Mouse (Mus musculus): ENCODE measurements around the gene T. TPM values are rescaled to one million over a fixed set of nuclear protein-coding genes. Genes with fewer than 3 reads are reported as not detected.

T gene
- polyA plus RNA-seq, 1 experiment: not detected

GRCm38 (mm10) chr17:8461568-8461967, 27.3 kb downstream of the T start:
- peaks cover 20% of the 10 kb centered on the region for H3K27me3 ChIP-seq (replicated peaks)
- TF ChIP-seq FLI1 (IDR thresholded peaks at IDR 0.05; ENCODE audit: low read length): no peak
- no peak for TF ChIP-seq GATA1 (IDR thresholded peaks at IDR 0.05; ENCODE audit: borderline replicate concordance, low read length)

GRCm38 (mm10) chr17:8463482-8464128, 29.4 kb downstream of the T start:
- Histone ChIP-seq H3K4me1 (peaks cover 36% of the 10 kb centered on the region), H3K9me3 (no peaks in the 10 kb centered on the region), H3K4me3 (replicated peaks) (no peak overlapping the region), H3K36me3 (replicated peaks; ENCODE audit: low read length) (no peaks in the 10 kb centered on the region), H3K27me3 (replicated peaks) (peaks cover 39% of the 10 kb centered on the region)
- no peak for TF ChIP-seq GATA1 (IDR thresholded peaks at IDR 0.05; ENCODE audit: borderline replicate concordance, low read length)

More at GRCm38 (mm10) chr17:8461568-8461967, 27.3 kb downstream of the T start:
- H3K4me1 ChIP-seq: peaks cover 49% of the 10 kb centered on the region
- no peak overlapping the region for H3K4me3 ChIP-seq (replicated peaks)
- no peaks in the 10 kb centered on the region for H3K36me3 ChIP-seq (replicated peaks; ENCODE audit: low read length)
- H3K9me3 ChIP-seq: no peaks in the 10 kb centered on the region

GRCm38 (mm10) chr17:8467771-8468170, 33.5 kb downstream of the T start:
- H3K36me3 ChIP-seq (replicated peaks; ENCODE audit: low read length): no peaks in the 10 kb centered on the region
- TF ChIP-seq GATA1 (IDR thresholded peaks at IDR 0.05; ENCODE audit: borderline replicate concordance, low read length) (no peak), FLI1 (IDR thresholded peaks at IDR 0.05; ENCODE audit: low read length) (no peak)
- peaks cover 57% of the 10 kb centered on the region for H3K27me3 ChIP-seq (replicated peaks)
- H3K9me3 ChIP-seq: no peaks in the 10 kb centered on the region
- H3K4me3 ChIP-seq (replicated peaks): no peak overlapping the region
- peaks cover 19% of the 10 kb centered on the region; the same call in 1 of the 2 replicates for H3K4me1 ChIP-seq

GRCm38 (mm10) chr17:8468716-8469344, 34.6 kb downstream of the T start:
- peaks cover 56% of the 10 kb centered on the region for H3K27me3 ChIP-seq (replicated peaks)
- TF ChIP-seq GATA1 (IDR thresholded peaks at IDR 0.05; ENCODE audit: borderline replicate concordance, low read length) (no peak), FLI1 (IDR thresholded peaks at IDR 0.05; ENCODE audit: low read length) (no peak)
- peaks cover 12% of the 10 kb centered on the region; the same call in 1 of the 2 replicates for H3K4me1 ChIP-seq
- H3K9me3 ChIP-seq: no peaks in the 10 kb centered on the region
- no peak overlapping the region for H3K4me3 ChIP-seq (replicated peaks)
- no peaks in the 10 kb centered on the region for H3K36me3 ChIP-seq (replicated peaks; ENCODE audit: low read length)

- Histone ChIP-seq H3K9me3 (peaks cover 5% of the 10 kb centered on the region), H3K27me3 (replicated peaks) (peaks cover 17% of the 10 kb centered on the region), H3K4me1 (no peaks in the 10 kb centered on the region), H3K4me3 (replicated peaks) (no peak overlapping the region), H3K36me3 (replicated peaks; ENCODE audit: low read length) (no peaks in the 10 kb centered on the region)
- TF ChIP-seq FLI1 (IDR thresholded peaks at IDR 0.05; ENCODE audit: low read length): no peak
- TF ChIP-seq GATA1 (IDR thresholded peaks at IDR 0.05; ENCODE audit: borderline replicate concordance, low read length): no peak
Measured at GRCm38 (mm10) chr17:8478554-8478953, 44.3 kb downstream of the T start.

- H3K4me3 ChIP-seq (replicated peaks): no peak overlapping the region
- H3K9me3 ChIP-seq: peaks cover 5% of the 10 kb centered on the region
- H3K27me3 ChIP-seq (replicated peaks): peaks cover 17% of the 10 kb centered on the region
- no peaks in the 10 kb centered on the region for H3K4me1 ChIP-seq
- H3K36me3 ChIP-seq (replicated peaks; ENCODE audit: low read length): no peaks in the 10 kb centered on the region
- TF ChIP-seq GATA1 (IDR thresholded peaks at IDR 0.05; ENCODE audit: borderline replicate concordance, low read length) (no peak), FLI1 (IDR thresholded peaks at IDR 0.05; ENCODE audit: low read length) (no peak)
Measured at GRCm38 (mm10) chr17:8479493-8480128, 45.4 kb downstream of the T start.

- Histone ChIP-seq H3K4me3 (replicated peaks) (no peak overlapping the region), H3K9me3 (peaks cover 5% of the 10 kb centered on the region)
- TF ChIP-seq GATA1 (IDR thresholded peaks at IDR 0.05; ENCODE audit: borderline replicate concordance, low read length) (no peak), FLI1 (IDR thresholded peaks at IDR 0.05; ENCODE audit: low read length) (no peak)
Measured at GRCm38 (mm10) chr17:8481797-8482196, 47.6 kb downstream of the T start.

GRCm38 (mm10) chr17:8482876-8483275, 48.7 kb downstream of the T start:
- no peak for TF ChIP-seq GATA1 (IDR thresholded peaks at IDR 0.05; ENCODE audit: borderline replicate concordance, low read length)
- no peak for TF ChIP-seq FLI1 (IDR thresholded peaks at IDR 0.05; ENCODE audit: low read length)

More at GRCm38 (mm10) chr17:8481797-8482196, 47.6 kb downstream of the T start:
- peaks cover 24% of the 10 kb centered on the region for H3K27me3 ChIP-seq (replicated peaks)
- no peaks in the 10 kb centered on the region for H3K4me1 ChIP-seq
- H3K36me3 ChIP-seq (replicated peaks; ENCODE audit: low read length): no peaks in the 10 kb centered on the region

GRCm38 (mm10) chr17:8484246-8484645, 50.0 kb downstream of the T start:
- H3K9me3 ChIP-seq: no peaks in the 10 kb centered on the region
- no peaks in the 10 kb centered on the region for H3K4me1 ChIP-seq
- TF ChIP-seq GATA1 (IDR thresholded peaks at IDR 0.05; ENCODE audit: borderline replicate concordance, low read length) (no peak), FLI1 (IDR thresholded peaks at IDR 0.05; ENCODE audit: low read length) (no peak)
- no peak overlapping the region for H3K4me3 ChIP-seq (replicated peaks)
- peaks cover 26% of the 10 kb centered on the region for H3K27me3 ChIP-seq (replicated peaks)
- no peaks in the 10 kb centered on the region for H3K36me3 ChIP-seq (replicated peaks; ENCODE audit: low read length)

More at GRCm38 (mm10) chr17:8482876-8483275, 48.7 kb downstream of the T start:
- Histone ChIP-seq H3K9me3 (peaks cover 5% of the 10 kb centered on the region), H3K4me3 (replicated peaks) (no peak overlapping the region), H3K4me1 (no peaks in the 10 kb centered on the region), H3K36me3 (replicated peaks; ENCODE audit: low read length) (no peaks in the 10 kb centered on the region), H3K27me3 (replicated peaks) (peaks cover 26% of the 10 kb centered on the region)

GRCm38 (mm10) chr17:8485146-8485545, 50.9 kb downstream of the T start:
- no peaks in the 10 kb centered on the region for H3K4me1 ChIP-seq
- no peaks in the 10 kb centered on the region for H3K36me3 ChIP-seq (replicated peaks; ENCODE audit: low read length)
- no peaks in the 10 kb centered on the region for H3K9me3 ChIP-seq
- no peak overlapping the region for H3K4me3 ChIP-seq (replicated peaks)
- TF ChIP-seq GATA1 (IDR thresholded peaks at IDR 0.05; ENCODE audit: borderline replicate concordance, low read length) (no peak), FLI1 (IDR thresholded peaks at IDR 0.05; ENCODE audit: low read length) (no peak)
- H3K27me3 ChIP-seq (replicated peaks): peaks cover 20% of the 10 kb centered on the region

All from megakaryocyte, embryonic 14.5 days (primary cell).